Mouse (Mus musculus): Measurements from ENCODE around the gene Sap30bp. TPM values are rescaled to one million over a fixed set of nuclear protein-coding genes. Genes with fewer than 3 reads are reported as not detected.

Sap30bp gene
- polyA plus RNA-seq (2014; fragmentation: Illumina TruSeq; extraction: RNeasy Lipid Tissue Mini Kit (QIAGEN cat#74804); ENCODE audit: low read depth, low replicate concordance) = 8.4 TPM

GRCm38 (mm10) chr11:115933108-115933746 lies at the start of gene Sap30bp, which contains the start of gene Recql5:
TSS of gene Sap30bp (plus strand) at chr11:115933282.
TSS of gene Recql5 (minus strand) at chr11:115933477.

GRCm38 (mm10) chr11:115899486-115900266 lies 33.4 kb upstream of the Sap30bp start, which contains the start of gene Smim5:
TSS of gene Smim5 (plus strand) at chr11:115899966.

GRCm38 (mm10) chr11:115911632-115912376 lies 21.3 kb upstream of the Sap30bp start, which contains the start of gene Smim6:
TSS of gene Smim6 (plus strand) at chr11:115912017.

GRCm38 (mm10) chr11:115974309-115975082 lies 41.4 kb downstream of the Sap30bp start, which contains the start of gene Itgb4:
TSS of gene Itgb4 (plus strand) at chr11:115974709.

GRCm38 (mm10) chr11:116012262-116012947 lies 79.3 kb downstream of the Sap30bp start, which contains the start of gene Galk1:
TSS of gene Galk1 (minus strand) at chr11:116012719.

Other genes starting within 250 kb of the Sap30bp start
- gene Grb2, start 224.7 kb upstream of the Sap30bp start, polyA plus RNA-seq (2014; fragmentation: Illumina TruSeq; extraction: RNeasy Lipid Tissue Mini Kit (QIAGEN cat#74804); ENCODE audit: low read depth, low replicate concordance) = 12.9 TPM
- 1.6 TPM for gene Tmem94, start 167.8 kb upstream of the Sap30bp start, polyA plus RNA-seq (2014; fragmentation: Illumina TruSeq; extraction: RNeasy Lipid Tissue Mini Kit (QIAGEN cat#74804); ENCODE audit: low read depth, low replicate concordance)
- 0.13 TPM for gene Caskin2, start 119.6 kb upstream of the Sap30bp start, polyA plus RNA-seq (2014; fragmentation: Illumina TruSeq; extraction: RNeasy Lipid Tissue Mini Kit (QIAGEN cat#74804); ENCODE audit: low read depth, low replicate concordance)
- gene Tsen54, start 118.6 kb upstream of the Sap30bp start, polyA plus RNA-seq (2014; fragmentation: Illumina TruSeq; extraction: RNeasy Lipid Tissue Mini Kit (QIAGEN cat#74804); ENCODE audit: low read depth, low replicate concordance) = not detected
- gene Llgl2, start 109.2 kb upstream of the Sap30bp start, polyA plus RNA-seq (2014; fragmentation: Illumina TruSeq; extraction: RNeasy Lipid Tissue Mini Kit (QIAGEN cat#74804); ENCODE audit: low read depth, low replicate concordance) = not detected
- 1.1 TPM for gene Myo15b, start 74.9 kb upstream of the Sap30bp start, polyA plus RNA-seq (2014; fragmentation: Illumina TruSeq; extraction: RNeasy Lipid Tissue Mini Kit (QIAGEN cat#74804); ENCODE audit: low read depth, low replicate concordance)
- gene Smim5, start 33.3 kb upstream of the Sap30bp start, polyA plus RNA-seq (2014; fragmentation: Illumina TruSeq; extraction: RNeasy Lipid Tissue Mini Kit (QIAGEN cat#74804); ENCODE audit: low read depth, low replicate concordance) = not detected
- gene Smim6, start 21.3 kb upstream of the Sap30bp start, polyA plus RNA-seq (2014; fragmentation: Illumina TruSeq; extraction: RNeasy Lipid Tissue Mini Kit (QIAGEN cat#74804); ENCODE audit: low read depth, low replicate concordance) = 5.2 TPM
- 3.5 TPM for gene Recql5, start 195 bp downstream of the Sap30bp start, polyA plus RNA-seq (2014; fragmentation: Illumina TruSeq; extraction: RNeasy Lipid Tissue Mini Kit (QIAGEN cat#74804); ENCODE audit: low read depth, low replicate concordance)
- not detected for gene Itgb4, start 41.4 kb downstream of the Sap30bp start, polyA plus RNA-seq (2014; fragmentation: Illumina TruSeq; extraction: RNeasy Lipid Tissue Mini Kit (QIAGEN cat#74804); ENCODE audit: low read depth, low replicate concordance)
- gene Galk1, start 79.4 kb downstream of the Sap30bp start, polyA plus RNA-seq (2014; fragmentation: Illumina TruSeq; extraction: RNeasy Lipid Tissue Mini Kit (QIAGEN cat#74804); ENCODE audit: low read depth, low replicate concordance) = not detected
- 711 TPM for gene H3f3b, start 94.7 kb downstream of the Sap30bp start, polyA plus RNA-seq (2014; fragmentation: Illumina TruSeq; extraction: RNeasy Lipid Tissue Mini Kit (QIAGEN cat#74804); ENCODE audit: low read depth, low replicate concordance)
- 6.0 TPM for gene Unk, start 97.0 kb downstream of the Sap30bp start, polyA plus RNA-seq (2014; fragmentation: Illumina TruSeq; extraction: RNeasy Lipid Tissue Mini Kit (QIAGEN cat#74804); ENCODE audit: low read depth, low replicate concordance)
- 0.11 TPM for gene Unc13d, start 144.7 kb downstream of the Sap30bp start, polyA plus RNA-seq (2014; fragmentation: Illumina TruSeq; extraction: RNeasy Lipid Tissue Mini Kit (QIAGEN cat#74804); ENCODE audit: low read depth, low replicate concordance)
- 22.9 TPM for gene Wbp2, start 153.7 kb downstream of the Sap30bp start, polyA plus RNA-seq (2014; fragmentation: Illumina TruSeq; extraction: RNeasy Lipid Tissue Mini Kit (QIAGEN cat#74804); ENCODE audit: low read depth, low replicate concordance)
- gene Trim47, start 193.9 kb downstream of the Sap30bp start, polyA plus RNA-seq (2014; fragmentation: Illumina TruSeq; extraction: RNeasy Lipid Tissue Mini Kit (QIAGEN cat#74804); ENCODE audit: low read depth, low replicate concordance) = 0.36 TPM
- 0.45 TPM for gene Trim65, start 197.8 kb downstream of the Sap30bp start, polyA plus RNA-seq (2014; fragmentation: Illumina TruSeq; extraction: RNeasy Lipid Tissue Mini Kit (QIAGEN cat#74804); ENCODE audit: low read depth, low replicate concordance)
- 2.2 TPM for gene Mrpl38, start 205.6 kb downstream of the Sap30bp start, polyA plus RNA-seq (2014; fragmentation: Illumina TruSeq; extraction: RNeasy Lipid Tissue Mini Kit (QIAGEN cat#74804); ENCODE audit: low read depth, low replicate concordance)
- gene Fbf1, start 234.9 kb downstream of the Sap30bp start, polyA plus RNA-seq (2014; fragmentation: Illumina TruSeq; extraction: RNeasy Lipid Tissue Mini Kit (QIAGEN cat#74804); ENCODE audit: low read depth, low replicate concordance) = 19.3 TPM